Comparison of ENCODE assay signal across 9 mouse cellular contexts in genomic region chr14:118225911-118226310, GRCm38 (mm10). TPM values are rescaled to one million over a fixed set of nuclear protein-coding genes. Genes with fewer than 3 reads are reported as not detected.
DNase-seq lines count a peak whose midpoint lies in the region; ATAC-seq and TF ChIP-seq lines count a peak whose summit lies in the region.
"Had no signal": no experiment of that assay in that cellular context is flagged by ENCODE, and none has a peak within 500 bp of the region (broad histone marks: within the 10 kb centered on the region; RNA-seq: fewer than 3 reads in every experiment).

No protein-coding gene starts in this region.

- peak overlapping the region; percentile 8; the same call in 1 of the 2 replicates for H3K4me2 ChIP-seq in liver, embryonic 11.5 days
- no peak overlapping the region for H3K4me2 ChIP-seq in embryonic facial prominence, embryonic 11.5 days (ENCODE audit: low read depth, low read length)
- peak overlapping the region; percentile 40 for H3K4me2 ChIP-seq in hindbrain, postnatal 0 days (ENCODE audit: low read depth, low read length)
- H3K4me2 ChIP-seq in neural tube, embryonic 12.5 days (replicated peaks) = peak overlapping the region; percentile 50

- H3K4me3 ChIP-seq in liver, embryonic 11.5 days (ENCODE audit: low read depth, low read length) = no peak overlapping the region
- H3K4me3 ChIP-seq in embryonic facial prominence, embryonic 11.5 days (ENCODE audit: low read depth, low read length) = no peak overlapping the region; the same call in 1 of the 2 replicates
- 0 out of 2 replicates have a peak overlapping the region, but pooled peaks have one; percentile 3 for H3K4me3 ChIP-seq in hindbrain, postnatal 0 days (ENCODE audit: low read length)
- no peak overlapping the region for H3K4me3 ChIP-seq in neural tube, embryonic 12.5 days

- no peaks in the 10 kb centered on the region for H3K9me3 ChIP-seq in liver, embryonic 11.5 days (ENCODE audit: control insufficient read depth, low read length)
- no peaks in the 10 kb centered on the region for H3K9me3 ChIP-seq in embryonic facial prominence, embryonic 11.5 days (replicated peaks; ENCODE audit: control insufficient read depth, low read length)
- no peaks in the 10 kb centered on the region for H3K9me3 ChIP-seq in hindbrain, postnatal 0 days (ENCODE audit: low read length)
- no peaks in the 10 kb centered on the region for H3K9me3 ChIP-seq in neural tube, embryonic 12.5 days

- no peaks in the 10 kb centered on the region for H3K36me3 ChIP-seq in liver, embryonic 11.5 days (ENCODE audit: control insufficient read depth, insufficient read depth, low read length)
- no peaks in the 10 kb centered on the region for H3K36me3 ChIP-seq in embryonic facial prominence, embryonic 11.5 days (replicated peaks; ENCODE audit: control insufficient read depth, insufficient read depth, low read depth, low read length)
- H3K36me3 ChIP-seq in hindbrain, postnatal 0 days (ENCODE audit: insufficient read depth, low read length) = no peaks in the 10 kb centered on the region
- H3K36me3 ChIP-seq in neural tube, embryonic 12.5 days = no peaks in the 10 kb centered on the region

- no peak for TF ChIP-seq CTCF in hindbrain, postnatal 0 days (IDR thresholded peaks at IDR 0.05; ENCODE audit: low read depth)

- H3K27ac ChIP-seq in liver, embryonic 11.5 days (ENCODE audit: low read depth, low read length) = no peak overlapping the region
- H3K27ac ChIP-seq in embryonic facial prominence, embryonic 11.5 days (replicated peaks; ENCODE audit: low read depth, low read length) = no peak overlapping the region
- no peak overlapping the region for H3K27ac ChIP-seq in hindbrain, postnatal 0 days
- H3K27ac ChIP-seq in neural tube, embryonic 12.5 days = no peak overlapping the region

- DNase-seq in liver, embryonic 11.5 days (ENCODE audit: low spot score) = no peak
- no peak for DNase-seq in liver
- DNase-seq in embryonic facial prominence, embryonic 11.5 days (ENCODE audit: low spot score) = peak; percentile 60
- DNase-seq in hindbrain, postnatal 0 days (ENCODE audit: low spot score) = peak; percentile 52
- DNase-seq in adrenal gland, postnatal 25 days = no peak
- no peak for DNase-seq in thymus, postnatal 36 days
- no peak for DNase-seq in left cerebral cortex, adult 11 months (ENCODE audit: low spot score)
- DNase-seq: right cerebral cortex, postnatal 14 days had no signal

- peaks cover 87% of the 10 kb centered on the region for H3K27me3 ChIP-seq in liver, embryonic 11.5 days (replicated peaks; ENCODE audit: control insufficient read depth, insufficient read depth, low read length)
- H3K27me3 ChIP-seq in embryonic facial prominence, embryonic 11.5 days (ENCODE audit: control insufficient read depth, insufficient read depth, low read length) = peaks cover 52% of the 10 kb centered on the region
- peaks cover 26% of the 10 kb centered on the region for H3K27me3 ChIP-seq in hindbrain, postnatal 0 days (ENCODE audit: insufficient read depth, low read length)
- peaks cover 65% of the 10 kb centered on the region for H3K27me3 ChIP-seq in neural tube, embryonic 12.5 days (replicated peaks)

- no peak overlapping the region for H3K9ac ChIP-seq in liver, embryonic 11.5 days (ENCODE audit: low read depth, low read length)
- no peak overlapping the region for H3K9ac ChIP-seq in embryonic facial prominence, embryonic 11.5 days (replicated peaks; ENCODE audit: low read length)
- no peak overlapping the region for H3K9ac ChIP-seq in hindbrain, postnatal 0 days (replicated peaks; ENCODE audit: low read length)
- no peak overlapping the region for H3K9ac ChIP-seq in neural tube, embryonic 12.5 days

- WGBS in liver, embryonic 11.5 days = 1% methylated on average over 21 of the region's 21 CpGs
- 1% methylated on average over 21 of the region's 21 CpGs for WGBS in embryonic facial prominence, embryonic 11.5 days
- WGBS in hindbrain, postnatal 0 days = 2% methylated on average over 21 of the region's 21 CpGs
- under 1% methylated on average over 21 of the region's 21 CpGs for whole genome bisulfite sequencing in neural tube, embryonic 12.5 days

- no peaks in the 10 kb centered on the region for H3K4me1 ChIP-seq in liver, embryonic 11.5 days (replicated peaks; ENCODE audit: control insufficient read depth, insufficient read depth, low read length)
- H3K4me1 ChIP-seq in embryonic facial prominence, embryonic 11.5 days (ENCODE audit: control insufficient read depth, insufficient read depth, low read length) = peaks cover 4% of the 10 kb centered on the region; the same call in 1 of the 2 replicates
- no peaks in the 10 kb centered on the region for H3K4me1 ChIP-seq in hindbrain, postnatal 0 days (ENCODE audit: insufficient read depth, low read length)
- peaks cover 40% of the 10 kb centered on the region for H3K4me1 ChIP-seq in neural tube, embryonic 12.5 days

- no peak for ATAC-seq in liver, embryonic 11.5 days (replicated peaks; ENCODE audit: low FRiP score)
- no peak for ATAC-seq in embryonic facial prominence, embryonic 11.5 days (replicated peaks; ENCODE audit: insufficient number of reproducible peaks, low FRiP score, low TSS enrichment, low read depth)
- peak; percentile 53; the same call in 1 of the 2 replicates for ATAC-seq in hindbrain, postnatal 0 days
- peak; percentile 36 for ATAC-seq in neural tube, embryonic 12.5 days (ENCODE audit: low FRiP score, low read depth)

RNA-seq across cellular contexts. Expression of gene Sox21, which starts 10.9 kb away (rescaled TPM):
- polyA plus RNA-seq in liver, embryonic 11.5 days (2014; fragmentation: Nextera tagmentation; extraction: Ambion mirVana) = 0.08 and 0.12 TPM in 2 replicates
- polyA plus RNA-seq in embryonic facial prominence, embryonic 11.5 days (2014; fragmentation: Nextera tagmentation; extraction: Ambion mirVana) = 2.7 and 5.0 TPM in 2 replicates
- total RNA-seq in hindbrain, postnatal 0 days (2014; rRNA removed) = 15.9 and 20.1 TPM in 2 replicates
- polyA plus RNA-seq in hindbrain, postnatal 0 days (2015; fragmentation: Nextera tagmentation; extraction: Ambion mirVana) = 4.1 TPM in 2 replicates
- polyA plus RNA-seq in neural tube, embryonic 12.5 days (2016; fragmentation: Nextera tagmentation; extraction: Ambion mirVana) = 14.9 and 15.1 TPM in 2 replicates
- total RNA-seq in adrenal gland, postnatal 25 days (2021) = not detected in 2 replicates

RNA-seq across cellular contexts. Expression of gene Gm9376, which starts 40.8 kb away (rescaled TPM):
- not detected in 2 replicates for polyA plus RNA-seq in liver, embryonic 11.5 days (2014; fragmentation: Nextera tagmentation; extraction: Ambion mirVana)
- not detected in 2 replicates for polyA plus RNA-seq in embryonic facial prominence, embryonic 11.5 days (2014; fragmentation: Nextera tagmentation; extraction: Ambion mirVana)
- not detected in 2 replicates for total RNA-seq in hindbrain, postnatal 0 days (2014; rRNA removed)
- not detected in 2 replicates for polyA plus RNA-seq in hindbrain, postnatal 0 days (2015; fragmentation: Nextera tagmentation; extraction: Ambion mirVana)
- polyA plus RNA-seq in neural tube, embryonic 12.5 days (2016; fragmentation: Nextera tagmentation; extraction: Ambion mirVana) = not detected in 2 replicates
- not detected in 2 replicates for total RNA-seq in adrenal gland, postnatal 25 days (2021)

Comparison
In these comparisons a context has a peak if more than half of its experiments do, and no peak if none do; other contexts are left out.
1. ATAC-seq: peak in hindbrain, postnatal 0 days (single experiment) and neural tube, embryonic 12.5 days (single experiment); none in liver, embryonic 11.5 days (single experiment) and embryonic facial prominence, embryonic 11.5 days (single experiment).
2. DNase-seq: peak in embryonic facial prominence, embryonic 11.5 days (single experiment) and hindbrain, postnatal 0 days (single experiment); none in liver, embryonic 11.5 days (single experiment), liver (single experiment), adrenal gland, postnatal 25 days (single experiment), thymus, postnatal 36 days (0 of 2) and left cerebral cortex, adult 11 months (single experiment).